In the genomic region with DNA sequence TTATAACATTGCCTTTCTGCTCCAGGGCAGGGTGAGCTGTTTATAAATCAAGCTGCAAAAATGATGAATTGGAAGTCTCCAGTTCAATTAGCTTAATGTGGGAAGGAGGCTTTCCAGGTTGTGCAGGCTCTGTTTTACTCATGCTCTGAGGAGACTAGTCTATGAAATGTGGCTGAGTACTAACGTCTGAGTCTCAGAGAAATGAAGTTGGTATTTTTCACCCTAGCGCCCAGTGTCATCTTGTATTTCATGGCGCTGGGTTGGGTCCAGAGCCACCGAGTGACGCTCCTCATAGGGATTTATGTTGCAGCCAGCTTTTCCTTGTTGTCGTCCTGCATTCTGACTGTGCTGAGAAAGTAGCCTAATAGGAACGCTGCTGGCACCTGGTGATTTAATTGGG, we compare ENCODE assay signal across 24 mouse cellular contexts.
A peak's percentile ranks its signal among the peaks of the same experiment; 100 is the strongest.
DNase-seq lines count a peak whose midpoint lies in the region; ATAC-seq lines count a peak whose summit lies in the region.
"Had no signal": no experiment of that assay in that cellular context is flagged by ENCODE, and none has a peak within 500 bp of the region (broad histone marks: within the 10 kb centered on the region; RNA-seq: fewer than 3 reads in every experiment).

No protein-coding gene starts in this region.

- 73% methylated on average over 7 of the region's 7 CpGs for WGBS in hindbrain, embryonic 12.5 days
- WGBS in hindbrain, embryonic 10.5 days = 75% methylated on average over 7 of the region's 7 CpGs
- WGBS in neural tube, embryonic 13.5 days = 42% methylated on average over 7 of the region's 7 CpGs
- 39% methylated on average over 7 of the region's 7 CpGs for whole genome bisulfite sequencing in neural tube, embryonic 15.5 days
- 41% methylated on average over 7 of the region's 7 CpGs for WGBS in neural tube, embryonic 14.5 days

- no peaks in the 10 kb centered on the region for H3K27me3 ChIP-seq in hindbrain, embryonic 12.5 days
- H3K27me3 ChIP-seq in hindbrain, embryonic 10.5 days (ENCODE audit: insufficient read depth, poor library complexity, severe bottlenecking) = no peaks in the 10 kb centered on the region
- H3K27me3 ChIP-seq in neural tube, embryonic 13.5 days = no peaks in the 10 kb centered on the region
- H3K27me3 ChIP-seq in neural tube, embryonic 15.5 days (replicated peaks) = no peaks in the 10 kb centered on the region
- H3K27me3 ChIP-seq in neural tube, embryonic 14.5 days (ENCODE audit: control insufficient read depth, insufficient read depth, low read length) = no peaks in the 10 kb centered on the region
- H3K27me3 ChIP-seq: CH12.LX; embryonic facial prominence, embryonic 12.5 days; forebrain, embryonic 12.5 days; heart, embryonic 15.5 days; intestine, embryonic 15.5 days had no signal

- no peak overlapping the region for H3K9ac ChIP-seq in hindbrain, embryonic 12.5 days
- H3K9ac ChIP-seq in neural tube, embryonic 13.5 days = no peak overlapping the region
- H3K9ac ChIP-seq in neural tube, embryonic 15.5 days (replicated peaks) = no peak overlapping the region
- H3K9ac ChIP-seq in neural tube, embryonic 14.5 days (replicated peaks; ENCODE audit: low read depth, low read length) = no peak overlapping the region
- H3K9ac ChIP-seq: embryonic facial prominence, embryonic 12.5 days; forebrain, embryonic 12.5 days; forebrain, postnatal 0 days; heart, embryonic 15.5 days; intestine, embryonic 15.5 days had no signal

- no peaks in the 10 kb centered on the region for H3K9me3 ChIP-seq in hindbrain, embryonic 12.5 days (replicated peaks)
- H3K9me3 ChIP-seq in hindbrain, embryonic 10.5 days = no peaks in the 10 kb centered on the region
- no peaks in the 10 kb centered on the region for H3K9me3 ChIP-seq in neural tube, embryonic 13.5 days
- H3K9me3 ChIP-seq in neural tube, embryonic 15.5 days (replicated peaks) = no peaks in the 10 kb centered on the region
- H3K9me3 ChIP-seq in neural tube, embryonic 14.5 days (ENCODE audit: control insufficient read depth, low read length) = no peaks in the 10 kb centered on the region
- H3K9me3 ChIP-seq: embryonic facial prominence, embryonic 12.5 days; forebrain, embryonic 12.5 days; heart, embryonic 15.5 days; intestine, embryonic 15.5 days had no signal

- no peaks in the 10 kb centered on the region for H3K4me1 ChIP-seq in hindbrain, embryonic 12.5 days
- H3K4me1 ChIP-seq in hindbrain, embryonic 10.5 days (replicated peaks) = no peaks in the 10 kb centered on the region
- H3K4me1 ChIP-seq in neural tube, embryonic 13.5 days (replicated peaks) = peaks cover 6% of the 10 kb centered on the region; the same call in 1 of the 2 replicates
- peaks cover 7% of the 10 kb centered on the region; the same call in 1 of the 2 replicates for H3K4me1 ChIP-seq in neural tube, embryonic 15.5 days
- H3K4me1 ChIP-seq in neural tube, embryonic 14.5 days (ENCODE audit: control insufficient read depth, insufficient read depth, low read length) = no peaks in the 10 kb centered on the region
- H3K4me1 ChIP-seq: embryonic facial prominence, embryonic 12.5 days; forebrain, embryonic 12.5 days; heart, embryonic 15.5 days; intestine, embryonic 15.5 days had no signal

- 0 out of 2 replicates have a peak overlapping the region, but pooled peaks have one; percentile 17 for H3K27ac ChIP-seq in hindbrain, embryonic 12.5 days
- H3K27ac ChIP-seq in hindbrain, embryonic 10.5 days = no peak overlapping the region
- 0 out of 2 replicates have a peak overlapping the region, but pooled peaks have one; percentile 29 for H3K27ac ChIP-seq in neural tube, embryonic 13.5 days (replicated peaks)
- no peak overlapping the region for H3K27ac ChIP-seq in neural tube, embryonic 15.5 days (replicated peaks)
- H3K27ac ChIP-seq in neural tube, embryonic 14.5 days (ENCODE audit: low read depth, low read length) = peak overlapping the region; percentile 12; the same call in 1 of the 2 replicates
- H3K27ac ChIP-seq: embryonic facial prominence, embryonic 12.5 days; forebrain, embryonic 12.5 days; heart, adult 2 months; heart, embryonic 15.5 days; intestine, embryonic 15.5 days had no signal

- no peaks in the 10 kb centered on the region for H3K36me3 ChIP-seq in hindbrain, embryonic 12.5 days
- H3K36me3 ChIP-seq in hindbrain, embryonic 10.5 days = no peaks in the 10 kb centered on the region
- H3K36me3 ChIP-seq in neural tube, embryonic 13.5 days = no peaks in the 10 kb centered on the region
- H3K36me3 ChIP-seq in neural tube, embryonic 15.5 days = no peaks in the 10 kb centered on the region
- H3K36me3 ChIP-seq in neural tube, embryonic 14.5 days (ENCODE audit: control insufficient read depth, insufficient read depth, low read length) = no peaks in the 10 kb centered on the region
- H3K36me3 ChIP-seq: embryonic facial prominence, embryonic 12.5 days; forebrain, embryonic 12.5 days; heart, embryonic 15.5 days; intestine, embryonic 15.5 days had no signal

- no peak for DNase-seq in hindbrain, embryonic 10.5 days (ENCODE audit: low spot score)
- DNase-seq in hindlimb bud, embryonic 11.5 days (ENCODE audit: extremely low spot score, low read depth, low spot score) = peak; percentile 37
- DNase-seq in spleen, postnatal 4 days (ENCODE audit: low spot score in 2 of 2) = no peak
- DNase-seq in frontal cortex, adult 2 months (ENCODE audit: extremely low spot score in 1 of 2, low spot score in 1 of 2) = no peak
- DNase-seq: adrenal gland, adult 2 months; adrenal gland, postnatal 25 days; cerebellum, adult 8-10 months; cerebellum, postnatal 14 days; embryo, embryonic 11 days; forebrain, postnatal 0 days; gastrocnemius, postnatal 14 days; heart, adult 2 months; heart, postnatal 14 days had no signal

- ATAC-seq in hindbrain, embryonic 12.5 days (ENCODE audit: low FRiP score) = no peak
- ATAC-seq in neural tube, embryonic 13.5 days (ENCODE audit: low read depth) = 0 out of 2 replicates have a peak, but pooled peaks have one; percentile 50
- ATAC-seq in neural tube, embryonic 15.5 days (ENCODE audit: low FRiP score) = no peak
- ATAC-seq in neural tube, embryonic 14.5 days (ENCODE audit: low read depth) = no peak
- ATAC-seq: forebrain, postnatal 0 days; hindbrain, embryonic 16.5 days; intestine, embryonic 15.5 days had no signal

- H3K4me2 ChIP-seq in hindbrain, embryonic 12.5 days (replicated peaks) = no peak overlapping the region
- H3K4me2 ChIP-seq in neural tube, embryonic 13.5 days = no peak overlapping the region
- H3K4me2 ChIP-seq in neural tube, embryonic 15.5 days = no peak overlapping the region
- H3K4me2 ChIP-seq in neural tube, embryonic 14.5 days (ENCODE audit: low read depth, low read length) = no peak overlapping the region
- H3K4me2 ChIP-seq: embryonic facial prominence, embryonic 12.5 days; forebrain, embryonic 12.5 days; heart, embryonic 11.5 days; heart, embryonic 15.5 days; intestine, embryonic 15.5 days had no signal

- H3K4me3 ChIP-seq in hindbrain, embryonic 12.5 days = no peak overlapping the region
- no peak overlapping the region for H3K4me3 ChIP-seq in hindbrain, embryonic 10.5 days
- no peak overlapping the region for H3K4me3 ChIP-seq in neural tube, embryonic 13.5 days
- H3K4me3 ChIP-seq in neural tube, embryonic 15.5 days (replicated peaks) = no peak overlapping the region
- no peak overlapping the region for H3K4me3 ChIP-seq in neural tube, embryonic 14.5 days (ENCODE audit: low read depth, low read length)
- H3K4me3 ChIP-seq: embryonic facial prominence, embryonic 12.5 days; forebrain, embryonic 12.5 days; heart, adult 2 months; heart, embryonic 15.5 days; intestine, embryonic 15.5 days had no signal

Comparison
In these comparisons a context has a peak if more than half of its experiments do, and no peak if none do; other contexts are left out.
1. H3K27ac ChIP-seq: peak in hindbrain, embryonic 12.5 days (single experiment), neural tube, embryonic 13.5 days (single experiment) and neural tube, embryonic 14.5 days (single experiment); none in hindbrain, embryonic 10.5 days (single experiment) and neural tube, embryonic 15.5 days (single experiment).